ENCODE assay signal across 13 mouse cellular contexts in genomic region chr2:58485152-58485551, GRCm38 (mm10). TPM values are rescaled to one million over a fixed set of nuclear protein-coding genes. Genes with fewer than 3 reads are reported as not detected.
DNase-seq lines count a peak whose midpoint lies in the region; ATAC-seq and TF ChIP-seq lines count a peak whose summit lies in the region.
"Had no signal": no experiment of that assay in that cellular context is flagged by ENCODE, and none has a peak within 500 bp of the region (broad histone marks: within the 10 kb centered on the region; RNA-seq: fewer than 3 reads in every experiment).

No protein-coding gene starts in this region.

- WGBS in hindbrain, postnatal 0 days, result 16% methylated on average over 4 of the region's 4 CpGs
- 86% methylated on average over 4 of the region's 4 CpGs for WGBS in hindbrain, embryonic 10.5 days

- no peak overlapping the region for H3K4me2 ChIP-seq in hindbrain, postnatal 0 days (ENCODE audit: low read depth, low read length)
- H3K4me2 ChIP-seq: midbrain, embryonic 12.5 days had no signal

- H3K27ac ChIP-seq in hindbrain, postnatal 0 days, result no peak overlapping the region
- H3K27ac ChIP-seq in hindbrain, embryonic 10.5 days, result no peak overlapping the region
- H3K27ac ChIP-seq: left cerebral cortex, adult 2 months; midbrain, embryonic 12.5 days had no signal

- peak; percentile 45 for DNase-seq in adrenal gland, adult 2 months
- DNase-seq in adrenal gland, adult 18-20 months (ENCODE audit: low spot score in 2 of 2), result no peak
- peak; percentile 35 for DNase-seq in hindbrain, postnatal 0 days (ENCODE audit: low spot score)
- DNase-seq in hindbrain, embryonic 10.5 days (ENCODE audit: low spot score), result no peak
- peak; percentile 46 for DNase-seq in adrenal gland, postnatal 14 days
- peak; percentile 47 for DNase-seq in lung, postnatal 10 days
- no peak for DNase-seq in spleen, postnatal 36 days (ENCODE audit: low spot score in 2 of 2)
- DNase-seq in thymus, postnatal 0 days (ENCODE audit: low spot score), result no peak
- DNase-seq: thymus, postnatal 14 days had no signal

- no peak for ATAC-seq in hindbrain, postnatal 0 days

- no peaks in the 10 kb centered on the region for H3K27me3 ChIP-seq in hindbrain, postnatal 0 days (ENCODE audit: insufficient read depth, low read length)
- no peaks in the 10 kb centered on the region for H3K27me3 ChIP-seq in hindbrain, embryonic 10.5 days (ENCODE audit: insufficient read depth, poor library complexity, severe bottlenecking)
- H3K27me3 ChIP-seq: midbrain, embryonic 12.5 days had no signal

- no peak for TF ChIP-seq CTCF in hindbrain, postnatal 0 days (IDR thresholded peaks at IDR 0.05; ENCODE audit: low read depth)

- no peaks in the 10 kb centered on the region for H3K36me3 ChIP-seq in hindbrain, postnatal 0 days (ENCODE audit: insufficient read depth, low read length)
- peaks cover 10% of the 10 kb centered on the region; the same call in 1 of the 2 replicates for H3K36me3 ChIP-seq in hindbrain, embryonic 10.5 days
- H3K36me3 ChIP-seq: midbrain, embryonic 12.5 days had no signal

- no peak overlapping the region for H3K4me3 ChIP-seq in hindbrain, postnatal 0 days (ENCODE audit: low read length)
- H3K4me3 ChIP-seq in hindbrain, embryonic 10.5 days, result no peak overlapping the region
- H3K4me3 ChIP-seq: left cerebral cortex, adult 2 months; midbrain, embryonic 12.5 days had no signal

- H3K9ac ChIP-seq in hindbrain, postnatal 0 days (replicated peaks; ENCODE audit: low read length), result no peak overlapping the region
- H3K9ac ChIP-seq: midbrain, embryonic 12.5 days had no signal

- H3K4me1 ChIP-seq in hindbrain, postnatal 0 days (ENCODE audit: insufficient read depth, low read length), result peaks cover 16% of the 10 kb centered on the region; the same call in 1 of the 2 replicates
- H3K4me1 ChIP-seq in hindbrain, embryonic 10.5 days (replicated peaks), result peaks cover 14% of the 10 kb centered on the region; the same call in 1 of the 2 replicates

- H3K9me3 ChIP-seq in hindbrain, postnatal 0 days (ENCODE audit: low read length), result no peaks in the 10 kb centered on the region
- H3K9me3 ChIP-seq in hindbrain, embryonic 10.5 days, result no peaks in the 10 kb centered on the region
- H3K9me3 ChIP-seq: midbrain, embryonic 12.5 days had no signal

RNA-seq across cellular contexts. Expression of gene Gm17409, which starts 15.2 kb away (rescaled TPM):
- total RNA-seq in adrenal gland, adult 2 months (2021), result not detected
- not detected in 2 replicates for polyA plus RNA-seq in adrenal gland, adult 2 months (2012; rRNA removed)
- not detected for total RNA-seq in adrenal gland, adult 18-20 months (2021)
- total RNA-seq in hindbrain, postnatal 0 days (2014; rRNA removed), result not detected in 2 replicates
- not detected in 2 replicates for polyA plus RNA-seq in hindbrain, postnatal 0 days (2015; fragmentation: Nextera tagmentation; extraction: Ambion mirVana)
- polyA plus RNA-seq in hindbrain, embryonic 10.5 days (2016; fragmentation: Nextera tagmentation; extraction: Ambion mirVana), result 0.17 TPM in 1 of 2 replicates, not detected in the other
- total RNA-seq in adrenal gland, postnatal 14 days (2021), result not detected in 2 replicates
- polyA plus RNA-seq in thymus, postnatal 0 days (2015; fragmentation: Nextera tagmentation; extraction: Ambion mirVana), result not detected in 2 replicates
- total RNA-seq: left cerebral cortex, adult 2 months had no signal
- polyA plus RNA-seq: embryonic facial prominence, embryonic 11.5 days; hindbrain, embryonic 11.5 days; midbrain, embryonic 12.5 days had no signal

Comparison
In these comparisons a context has a peak if more than half of its experiments do, and no peak if none do; other contexts are left out.
1. DNase-seq: peak in adrenal gland, adult 2 months (single experiment), hindbrain, postnatal 0 days (single experiment), adrenal gland, postnatal 14 days (single experiment) and lung, postnatal 10 days (single experiment); none in adrenal gland, adult 18-20 months (0 of 2), hindbrain, embryonic 10.5 days (single experiment), spleen, postnatal 36 days (0 of 2) and thymus, postnatal 0 days (single experiment).